Mouse (Mus musculus) ES-Bruce4 (cell line): ENCODE data around the gene Clpb. TPM values are rescaled to one million over a fixed set of nuclear protein-coding genes. Genes with fewer than 3 reads are reported as not detected.

Experiments
- H3K27ac ChIP-seq: 2 replicates; pipeline ENCODE4 v1.5.1; 2012; ENCODE audit warnings: low read length, inconsistent platforms; ENCODE audit not compliant: insufficient read depth
- H3K27me3 ChIP-seq: 2 replicates; pipeline ENCODE4 v1.6.1; 2012; ENCODE audit warnings: mild to moderate bottlenecking, low read length, inconsistent platforms; ENCODE audit not compliant: control insufficient read depth, poor library complexity, insufficient read depth, severe bottlenecking
- H3K36me3 ChIP-seq: 2 replicates; pipeline ENCODE4 v1.6.1; 2012; ENCODE audit warnings: inconsistent platforms, mild to moderate bottlenecking, low read length, moderate library complexity; ENCODE audit not compliant: control insufficient read depth, poor library complexity, insufficient read depth, severe bottlenecking
- H3K4me1 ChIP-seq: one replicate; pipeline ENCODE4 v1.8.1; 2011; ENCODE audit warnings: low read length; ENCODE audit not compliant: control insufficient read depth, insufficient read depth
- H3K4me3 ChIP-seq: 2 replicates; pipeline ENCODE4 v1.5.1; 2011; ENCODE audit warnings: low read depth, mild to moderate bottlenecking, low read length
- H3K9ac ChIP-seq: 2 replicates; pipeline ENCODE4 v1.6.1; 2012; ENCODE audit warnings: low read depth, mild to moderate bottlenecking, inconsistent platforms; ENCODE audit not compliant: poor library complexity, severe bottlenecking
- H3K9me3 ChIP-seq: replicated peaks from 2 replicates; pipeline ENCODE4 v1.6.1; 2012; ENCODE audit warnings: mild to moderate bottlenecking, low read length, inconsistent platforms; ENCODE audit not compliant: control insufficient read depth, poor library complexity, insufficient read depth, severe bottlenecking
- CTCF ChIP-seq: IDR thresholded peaks from one replicate; pipeline ENCODE4 v1.8.1; 2011; ENCODE audit warnings: low read depth, low read length
- EP300 ChIP-seq: IDR thresholded peaks from 2 replicates; pipeline ENCODE4 v1.6.1; 2011; ENCODE audit warnings: low read depth, low read length; ENCODE audit not compliant: insufficient read depth
- POLR2A ChIP-seq: IDR thresholded peaks from one replicate; pipeline ENCODE4 v1.8.1; 2011; ENCODE audit warnings: low read length; ENCODE audit not compliant: insufficient read depth
- polyA plus RNA-seq: library from polyadenylated mRNA; stranded (reverse); fragments of >200 nt; gene quantifications from 2 replicates; pipeline ENCODE4 v1.2.4, GENCODE M21; 2011; ENCODE audit warnings: low read depth; ENCODE audit not compliant: missing spikeins, insufficient read depth, insufficient read length

The Clpb gene
- polyA plus RNA-seq, 1 experiment: 58.9 TPM

DNA sequence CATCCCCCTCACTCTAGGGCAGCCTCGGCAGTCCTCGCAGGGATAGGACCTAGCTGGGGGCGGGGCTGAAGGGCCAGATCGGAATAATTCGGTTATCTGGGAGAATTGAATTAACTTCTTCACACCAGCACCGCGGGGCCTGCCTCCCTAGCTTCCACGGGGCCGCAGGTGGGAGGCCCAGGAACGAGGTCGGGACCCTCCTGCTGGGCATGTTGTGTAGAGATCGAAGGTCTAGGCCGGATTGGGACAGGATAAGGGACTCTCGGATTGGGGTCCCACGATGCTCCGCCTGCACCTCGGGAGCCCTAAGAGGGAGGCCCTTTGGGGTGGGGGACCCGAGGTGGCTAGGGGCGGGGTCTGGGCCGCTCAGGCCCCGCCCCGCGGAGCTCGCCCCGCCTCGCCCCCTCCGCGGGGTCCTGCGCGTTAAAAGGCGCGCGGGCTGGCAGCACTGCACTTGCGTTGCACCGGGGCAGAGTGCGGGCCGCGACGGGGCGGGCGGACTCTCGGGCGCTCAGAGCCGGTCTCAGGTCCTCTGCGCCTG, 154.5 kb downstream of the Clpb start, which contains the start of gene Phox2a:
TSS of gene Phox2a (plus strand) at position 453 of the 541 bp plus-strand sequence.
- TF ChIP-seq POLR2A: no peak
- Histone ChIP-seq H3K27ac (no peak within 1 kb of the TSS), H3K27me3 (no peaks in the 10 kb centered on the region; the same call in 1 of the 2 replicates), H3K4me1 (peaks cover 3% of the 10 kb centered on the region), H3K4me3 (peak within 1 kb of the TSS; percentile 68), H3K36me3 (no peaks in the 10 kb centered on the region), H3K9me3 (no peaks in the 10 kb centered on the region), H3K9ac (peak within 1 kb of the TSS; percentile 86)

DNA sequence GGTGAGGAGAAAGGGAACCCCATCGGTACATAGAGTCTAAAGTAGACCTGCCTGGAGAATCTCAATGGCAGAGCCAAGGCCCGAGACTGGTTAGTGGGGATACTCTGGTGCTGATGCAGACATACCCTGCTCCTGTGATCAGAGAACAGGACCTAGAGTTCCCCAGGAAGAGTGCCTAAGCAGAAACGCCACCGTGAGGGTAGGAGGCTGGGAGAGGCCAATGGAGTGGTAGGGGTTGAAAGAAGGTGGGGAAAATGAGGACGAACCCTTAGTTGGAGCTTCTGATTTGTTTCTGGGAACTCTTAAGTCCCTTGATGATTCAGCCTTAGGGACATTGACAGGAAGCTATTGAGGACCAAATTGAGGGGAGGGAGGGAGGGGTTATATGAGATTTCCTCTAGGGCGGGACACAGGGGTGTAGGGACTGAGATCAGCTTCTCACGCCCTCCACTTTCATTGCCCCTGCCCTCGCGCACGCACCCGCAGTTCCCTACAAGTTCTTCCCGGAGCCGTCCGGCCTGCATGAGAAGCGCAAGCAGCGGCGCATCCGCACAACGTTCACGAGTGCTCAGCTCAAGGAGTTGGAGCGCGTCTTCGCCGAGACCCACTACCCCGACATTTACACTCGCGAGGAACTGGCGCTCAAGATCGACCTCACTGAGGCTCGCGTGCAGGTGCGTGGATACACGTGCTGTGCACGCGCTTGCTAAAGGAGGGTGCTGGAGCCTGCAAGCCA, 157.0 kb downstream of the Clpb start:
- Histone ChIP-seq H3K27ac (no peak overlapping the region), H3K4me3 (peak overlapping the region; percentile 43), H3K36me3 (peaks cover 10% of the 10 kb centered on the region), H3K9ac (peak overlapping the region; percentile 86), H3K27me3 (no peaks in the 10 kb centered on the region; the same call in 1 of the 2 replicates), H3K9me3 (no peaks in the 10 kb centered on the region), H3K4me1 (peaks cover 3% of the 10 kb centered on the region)
- TF ChIP-seq CTCF (no peak), EP300 (0 out of 2 replicates have a peak, but pooled peaks have one; percentile 26)

DNA sequence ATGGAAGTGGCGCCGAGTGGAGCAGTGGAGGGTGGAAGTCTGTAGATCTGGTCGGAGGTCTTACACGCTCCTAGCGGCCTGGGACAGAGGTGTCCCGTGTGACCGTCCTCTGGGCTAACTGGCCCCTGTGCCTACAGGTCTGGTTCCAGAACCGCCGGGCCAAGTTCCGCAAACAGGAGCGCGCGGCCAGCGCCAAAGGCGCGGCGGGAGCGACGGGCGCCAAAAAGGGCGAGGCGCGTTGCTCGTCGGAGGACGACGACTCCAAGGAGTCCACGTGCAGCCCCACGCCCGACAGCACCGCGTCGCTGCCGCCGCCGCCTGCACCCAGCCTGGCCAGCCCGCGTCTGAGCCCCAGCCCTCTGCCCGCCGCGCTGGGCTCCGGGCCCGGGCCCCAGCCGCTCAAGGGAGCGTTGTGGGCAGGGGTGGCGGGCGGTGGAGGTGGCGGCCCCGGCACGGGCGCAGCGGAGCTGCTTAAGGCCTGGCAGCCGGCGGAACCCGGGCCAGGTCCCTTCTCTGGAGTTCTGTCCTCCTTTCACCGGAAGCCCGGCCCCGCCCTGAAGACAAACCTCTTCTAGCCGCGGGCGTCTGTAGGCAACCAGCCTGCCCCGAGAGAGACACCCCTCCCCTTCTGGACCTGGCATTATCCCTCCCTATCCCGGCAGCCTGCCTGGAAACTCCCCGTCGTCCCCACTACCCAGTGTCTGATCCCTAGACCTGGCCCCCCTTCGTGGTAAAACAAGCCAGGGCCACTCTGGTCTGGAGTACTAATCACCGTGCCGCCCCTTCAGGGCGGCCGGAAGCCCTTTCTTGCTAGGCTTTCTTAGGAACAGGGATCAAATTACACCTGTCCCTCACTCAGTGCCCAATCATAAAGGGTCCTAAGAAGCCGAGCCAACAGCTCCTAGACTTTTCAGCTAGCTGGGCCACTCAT, 158.4 kb downstream of the Clpb start:
- H3K27me3 ChIP-seq: no peaks in the 10 kb centered on the region; the same call in 1 of the 2 replicates

DNA sequence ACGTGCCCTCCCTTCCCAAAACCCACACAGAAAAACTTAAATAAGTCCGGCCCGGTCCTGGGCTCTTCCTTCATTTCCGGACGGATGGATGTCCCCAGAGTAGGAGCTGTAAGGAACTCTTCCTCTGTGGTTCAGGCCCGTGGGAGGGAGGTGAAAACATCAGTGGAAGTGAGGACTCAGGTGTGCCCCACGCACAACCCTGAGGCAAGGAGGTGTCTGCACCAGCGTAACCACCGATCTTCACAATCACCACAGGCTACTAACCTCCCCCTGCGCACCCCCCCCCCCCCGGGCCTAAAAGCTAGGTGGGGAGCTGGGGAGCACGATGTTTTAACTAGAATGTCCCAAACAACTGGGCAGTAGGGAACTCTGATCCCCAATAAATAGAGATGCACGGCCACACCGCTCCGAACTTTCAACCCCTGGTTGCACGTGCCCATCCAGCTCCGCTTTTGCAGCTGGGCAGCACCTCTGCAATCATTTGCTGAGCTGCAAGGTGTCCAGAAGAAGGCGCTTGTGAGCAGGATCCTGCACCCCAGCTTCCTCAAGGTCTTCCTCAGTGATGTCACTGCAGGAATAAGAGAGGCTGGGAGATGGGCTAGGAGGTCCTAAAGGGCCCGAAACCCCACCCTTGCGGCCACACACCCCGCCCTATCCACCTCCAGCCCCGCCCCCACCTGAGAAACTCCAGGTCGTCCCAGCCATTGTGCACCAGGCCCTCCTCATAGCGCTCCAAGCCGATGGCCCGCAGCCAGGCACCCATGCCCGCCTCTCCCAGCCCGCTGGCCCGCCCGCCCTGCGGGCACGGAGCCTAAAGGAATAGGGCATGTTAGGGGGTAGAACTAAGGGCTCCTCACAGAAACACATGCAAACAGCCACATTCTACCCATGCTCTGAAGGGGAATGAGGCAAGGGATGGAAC, 159.7 kb downstream of the Clpb start:
- TF ChIP-seq EP300 (peak; percentile 36; the same call in 1 of the 2 replicates), CTCF (peak; percentile 77), POLR2A (no peak)
- Histone ChIP-seq H3K4me3 (peak overlapping the region; percentile 10), H3K9me3 (no peaks in the 10 kb centered on the region), H3K27ac (peak overlapping the region; percentile 71), H3K4me1 (peaks cover 2% of the 10 kb centered on the region), H3K36me3 (peaks cover 33% of the 10 kb centered on the region), H3K9ac (peak overlapping the region; percentile 86), H3K27me3 (no peaks in the 10 kb centered on the region; the same call in 1 of the 2 replicates)

More for the DNA sequence above, 158.4 kb downstream of the Clpb start:
- Histone ChIP-seq H3K9ac (peak overlapping the region; percentile 86), H3K9me3 (no peaks in the 10 kb centered on the region), H3K27ac (peak overlapping the region; percentile 78), H3K4me3 (peak overlapping the region; percentile 43), H3K4me1 (peaks cover 3% of the 10 kb centered on the region), H3K36me3 (peaks cover 22% of the 10 kb centered on the region)
- no peak for TF ChIP-seq EP300
- TF ChIP-seq POLR2A: no peak
- no peak for TF ChIP-seq CTCF

DNA sequence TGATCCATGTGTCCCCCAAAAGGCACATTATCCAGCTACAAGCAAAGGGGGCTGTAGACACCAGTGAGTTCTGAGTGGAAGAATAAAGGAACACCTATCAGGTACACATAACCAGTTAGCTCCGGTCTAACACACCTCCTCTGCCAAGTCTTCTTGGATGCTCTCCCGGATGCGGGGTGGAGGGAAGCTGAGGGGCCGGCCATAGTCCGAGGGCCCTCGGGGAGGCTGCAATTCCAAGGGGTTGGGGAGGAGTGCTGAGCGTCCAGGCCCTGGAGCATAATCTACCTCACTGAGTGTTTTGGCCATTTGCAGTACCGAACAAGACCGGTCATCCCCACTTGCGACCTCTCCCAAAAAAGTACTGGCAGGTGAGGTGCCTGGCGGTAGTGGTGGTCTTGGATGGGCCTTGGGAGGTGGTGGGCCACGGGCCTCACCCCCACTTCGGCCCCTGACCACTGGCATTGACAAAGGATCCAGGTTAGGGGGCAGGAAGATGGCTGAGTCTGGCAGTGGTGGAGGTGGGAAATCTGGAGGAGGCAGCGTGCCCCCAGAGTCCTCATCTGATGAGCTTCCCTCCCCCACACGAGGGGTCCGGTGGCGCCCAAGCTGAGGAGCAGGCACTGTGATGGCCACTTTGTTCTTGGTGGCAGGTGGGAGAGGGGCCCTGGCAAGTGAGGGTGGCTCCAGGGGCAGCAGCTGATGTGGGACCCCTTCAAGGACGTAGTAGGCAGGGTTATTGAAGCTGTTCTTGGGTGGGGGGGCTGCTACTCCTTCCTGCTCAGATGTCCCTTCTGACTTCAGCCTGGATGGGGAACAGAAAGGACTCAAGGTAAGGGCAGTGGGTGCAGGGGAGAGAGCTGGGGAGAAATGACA, 160.6 kb downstream of the Clpb start:
- Histone ChIP-seq H3K9me3 (no peaks in the 10 kb centered on the region), H3K36me3 (peaks cover 42% of the 10 kb centered on the region), H3K9ac (0 out of 2 replicates have a peak overlapping the region, but pooled peaks have one; percentile 13), H3K27ac (peak overlapping the region; percentile 16), H3K27me3 (no peaks in the 10 kb centered on the region; the same call in 1 of the 2 replicates), H3K4me1 (peaks cover under 1% of the 10 kb centered on the region), H3K4me3 (0 out of 2 replicates have a peak overlapping the region, but pooled peaks have one; percentile 5)
- TF ChIP-seq POLR2A (no peak), EP300 (no peak), CTCF (no peak)
